Mouse (Mus musculus) adipocyte (in vitro differentiated cells): ENCODE data around the gene Lgals1.

Experiments used
- DNase-seq: peaks from one replicate; pipeline ENCODE4 v3.0.0-alpha.2; 2016; ENCODE audit warnings: low spot score

The Lgals1 gene

DNA sequence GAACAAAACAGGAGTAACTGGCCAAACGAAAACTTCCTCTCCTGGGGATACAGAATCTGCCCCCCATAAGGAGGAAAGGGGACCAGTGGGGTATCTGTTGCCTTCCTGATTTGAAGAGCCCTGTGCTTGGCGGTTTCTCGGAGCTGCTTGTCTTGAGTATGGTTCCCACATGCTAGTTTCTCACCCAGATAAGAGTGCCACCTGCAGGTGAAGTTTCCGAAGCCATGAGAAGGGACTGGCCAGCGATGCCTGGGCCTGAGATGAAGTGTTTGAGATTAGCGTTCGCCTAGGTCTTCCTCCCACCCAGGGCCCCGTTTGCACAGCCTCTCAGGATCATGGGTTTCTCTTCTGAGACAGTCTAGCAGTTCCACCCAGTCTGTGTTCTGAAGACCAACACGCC, 14.5 kb upstream of the Lgals1 start:
- no peak for DNase-seq

- peak; percentile 98 for DNase-seq
Measured at GRCm38 (mm10) chr15:78913632-78914090, 12.9 kb upstream of the Lgals1 start, which contains the start of gene Pdxp. TSS of gene Pdxp (plus strand) at chr15:78913919.

DNA sequence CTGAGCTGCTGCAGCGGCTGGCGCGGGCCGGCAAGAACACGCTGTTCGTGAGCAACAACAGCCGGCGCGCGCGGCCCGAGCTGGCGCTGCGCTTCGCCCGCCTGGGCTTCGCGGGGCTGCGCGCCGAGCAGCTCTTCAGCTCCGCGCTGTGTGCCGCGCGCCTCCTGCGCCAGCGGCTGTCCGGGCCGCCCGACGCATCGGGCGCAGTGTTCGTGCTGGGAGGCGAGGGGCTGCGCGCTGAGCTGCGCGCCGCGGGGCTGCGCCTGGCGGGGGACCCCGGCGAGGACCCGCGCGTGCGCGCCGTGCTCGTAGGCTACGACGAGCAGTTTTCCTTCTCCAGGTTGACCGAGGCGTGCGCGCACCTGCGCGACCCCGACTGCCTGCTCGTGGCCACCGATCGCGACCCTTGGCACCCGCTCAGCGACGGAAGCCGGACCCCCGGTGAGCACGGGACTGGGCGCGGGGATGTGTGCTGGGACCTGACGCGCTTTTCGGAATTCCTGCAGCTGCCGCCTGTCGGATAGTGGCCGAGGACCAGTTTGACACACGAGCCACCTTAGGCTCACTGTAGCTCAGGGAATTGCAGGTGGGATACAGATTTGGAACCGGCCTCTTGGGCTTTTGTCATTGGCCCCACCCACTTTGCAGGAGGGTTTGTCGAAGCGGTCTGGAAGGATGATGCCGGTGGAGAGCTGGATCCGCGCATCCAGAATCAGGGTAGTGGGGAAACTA, 12.3 kb upstream of the Lgals1 start:
- DNase-seq, result no peak

- no peak for DNase-seq
Measured at GRCm38 (mm10) chr15:78914823-78915659, 11.5 kb upstream of the Lgals1 start.

- peak; percentile 83 for DNase-seq
Measured at GRCm38 (mm10) chr15:78915660-78916017, 10.9 kb upstream of the Lgals1 start.

GRCm38 (mm10) chr15:78916052-78916826, 10.3 kb upstream of the Lgals1 start:
- DNase-seq, result no peak

DNA sequence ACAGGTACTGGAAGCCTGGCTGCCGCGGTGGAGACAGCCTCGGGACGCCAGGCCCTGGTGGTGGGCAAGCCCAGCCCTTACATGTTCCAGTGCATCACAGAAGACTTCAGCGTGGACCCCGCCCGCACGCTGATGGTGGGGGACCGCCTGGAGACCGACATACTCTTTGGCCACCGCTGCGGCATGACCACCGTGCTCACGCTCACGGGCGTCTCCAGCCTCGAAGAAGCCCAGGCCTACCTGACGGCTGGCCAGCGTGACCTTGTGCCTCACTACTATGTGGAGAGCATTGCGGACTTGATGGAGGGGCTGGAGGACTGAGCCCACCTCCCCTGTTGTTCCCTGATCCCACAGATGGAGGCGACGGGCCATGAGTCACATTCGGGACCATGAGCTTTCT, 8.4 kb upstream of the Lgals1 start:
- no peak for DNase-seq

DNA sequence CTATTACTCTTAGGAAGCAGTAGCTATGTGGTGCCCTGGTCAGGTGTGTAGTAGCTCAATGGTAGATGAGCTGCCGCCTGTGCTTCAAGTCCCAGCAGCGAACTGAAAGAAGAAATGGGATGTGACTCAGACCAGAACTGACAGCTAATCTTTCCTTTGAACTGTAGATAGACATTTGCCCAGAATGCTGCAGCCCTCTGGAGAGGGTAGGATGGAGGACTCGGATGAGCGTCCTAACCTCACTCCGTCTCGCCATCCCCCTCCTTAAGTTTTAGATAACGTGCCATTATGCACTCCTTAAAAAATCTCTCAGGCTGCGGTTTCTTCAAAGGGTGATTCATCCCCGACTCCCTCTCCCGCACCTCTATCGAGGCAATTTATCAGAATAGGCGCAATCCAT, 6.6 kb upstream of the Lgals1 start:
- DNase-seq, result no peak

- no peak for DNase-seq
Measured at GRCm38 (mm10) chr15:78922700-78923099, 3.8 kb upstream of the Lgals1 start.

GRCm38 (mm10) chr15:78923585-78923984, 2.9 kb upstream of the Lgals1 start:
- DNase-seq, result no peak

DNA sequence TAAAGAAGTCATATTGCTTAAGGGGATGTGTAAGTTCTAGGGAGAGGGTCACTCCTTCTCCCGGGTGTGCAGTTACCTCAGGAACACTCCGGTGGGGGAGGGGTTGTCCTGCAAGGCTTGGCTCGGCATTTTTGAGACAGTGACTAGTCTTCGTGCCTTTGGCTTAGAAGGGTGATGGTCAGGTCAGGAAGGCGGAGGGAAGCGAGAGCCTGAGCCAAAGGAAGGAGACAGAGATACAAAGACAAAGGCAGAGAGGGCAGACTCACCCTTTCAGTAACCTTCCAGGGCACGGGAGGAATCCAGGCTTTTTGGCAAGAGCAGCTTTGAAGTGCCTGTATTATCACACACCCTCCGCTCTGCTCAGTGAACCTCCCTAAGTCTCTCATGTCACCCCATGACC, 1.4 kb upstream of the Lgals1 start:
- DNase-seq, result peak; percentile 38

DNA sequence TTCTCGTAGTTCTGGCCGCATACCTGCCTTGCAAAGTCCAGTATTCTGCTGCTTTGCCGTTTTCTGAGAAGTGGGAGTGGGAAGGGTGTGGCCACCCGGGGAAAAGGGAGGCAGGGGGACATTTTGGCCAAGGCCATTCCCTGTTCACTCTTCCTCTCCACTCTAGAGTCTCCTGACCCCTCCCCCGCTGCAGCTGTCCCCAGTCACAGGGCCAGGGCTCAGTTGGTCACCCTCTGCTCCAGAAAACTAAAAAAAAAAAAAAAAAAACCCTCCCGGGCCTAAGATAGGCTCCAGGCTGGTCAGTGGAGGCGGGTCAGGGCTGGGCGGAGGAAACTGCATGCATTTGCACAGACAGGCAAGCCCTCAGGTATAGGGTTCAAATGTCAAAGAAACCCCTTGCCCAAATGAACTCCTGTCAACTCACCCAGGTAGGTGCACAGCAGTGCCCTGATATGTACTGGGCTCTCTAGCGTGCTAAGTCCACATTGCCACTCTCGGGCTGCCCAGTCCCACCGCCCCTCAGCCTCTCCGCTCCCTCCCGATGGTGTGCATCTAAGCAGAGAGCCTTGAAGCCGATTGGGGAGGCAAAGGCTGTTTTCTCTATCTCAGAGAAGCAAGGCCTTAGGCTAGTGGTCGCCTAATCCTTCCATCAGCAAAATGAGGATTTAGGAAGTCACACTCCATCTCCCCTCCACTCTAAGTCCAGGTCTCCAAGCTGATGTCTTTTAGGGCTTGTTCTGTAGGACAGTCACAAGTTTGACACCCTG, 679 bp downstream of the Lgals1 start:
- peak; percentile 86 for DNase-seq

DNA sequence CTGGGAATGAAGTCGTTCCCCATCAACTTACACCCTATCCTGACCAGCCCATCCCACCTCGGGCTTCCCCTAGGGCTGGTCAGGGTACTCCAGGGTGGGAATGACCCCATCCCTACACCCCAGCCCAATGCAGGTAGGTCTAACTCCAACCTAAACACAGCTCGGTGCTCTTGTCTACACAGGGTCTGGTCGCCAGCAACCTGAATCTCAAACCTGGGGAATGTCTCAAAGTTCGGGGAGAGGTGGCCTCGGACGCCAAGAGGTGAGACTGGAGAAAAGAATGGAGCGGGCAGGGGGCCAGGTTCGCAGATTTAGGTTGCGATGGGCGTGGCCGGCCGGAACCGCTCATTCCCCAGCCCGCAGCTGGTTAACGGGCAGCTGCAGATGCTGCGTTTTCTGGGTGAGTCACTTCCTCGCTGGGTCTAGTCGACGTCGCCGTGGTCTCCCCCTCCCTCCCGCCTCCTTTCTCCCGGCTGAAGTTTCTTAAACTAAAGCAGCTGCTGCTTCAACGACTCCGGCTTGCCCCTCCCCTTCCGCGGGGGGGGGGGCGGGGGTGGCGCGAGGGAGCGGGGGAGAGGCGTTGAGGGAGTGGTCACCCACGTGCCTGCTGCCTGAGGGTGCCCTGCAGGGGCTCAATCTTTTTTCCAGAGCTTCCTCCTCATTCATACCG, 1.4 kb downstream of the Lgals1 start:
- peak; percentile 82 for DNase-seq

GRCm38 (mm10) chr15:78928539-78928938, 2.0 kb downstream of the Lgals1 start:
- no peak for DNase-seq

DNA sequence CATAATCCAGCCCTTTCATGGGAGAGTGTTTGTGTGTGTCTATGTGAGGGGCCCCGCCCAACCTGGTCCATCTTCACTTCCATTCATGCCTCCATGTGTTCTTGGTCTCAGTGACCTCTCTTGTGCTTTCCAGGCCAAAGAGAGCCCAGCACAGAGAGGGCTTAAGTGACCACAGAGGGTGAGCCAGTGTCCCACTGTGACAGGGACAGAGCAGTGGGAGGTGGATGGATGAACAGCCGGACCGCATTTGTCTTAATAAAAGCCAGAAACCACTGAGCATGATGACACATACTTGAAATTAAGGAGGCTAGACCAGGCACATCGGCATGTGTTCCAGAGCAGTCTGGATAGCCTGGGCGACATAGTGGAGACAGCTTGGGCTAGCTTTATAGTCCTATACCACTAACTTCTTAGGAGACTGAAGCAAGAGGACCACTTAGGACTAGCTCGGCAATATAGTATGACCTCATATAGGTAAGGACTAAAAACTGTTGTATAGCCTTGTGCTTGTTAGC, 3.7 kb downstream of the Lgals1 start:
- no peak for DNase-seq

DNA sequence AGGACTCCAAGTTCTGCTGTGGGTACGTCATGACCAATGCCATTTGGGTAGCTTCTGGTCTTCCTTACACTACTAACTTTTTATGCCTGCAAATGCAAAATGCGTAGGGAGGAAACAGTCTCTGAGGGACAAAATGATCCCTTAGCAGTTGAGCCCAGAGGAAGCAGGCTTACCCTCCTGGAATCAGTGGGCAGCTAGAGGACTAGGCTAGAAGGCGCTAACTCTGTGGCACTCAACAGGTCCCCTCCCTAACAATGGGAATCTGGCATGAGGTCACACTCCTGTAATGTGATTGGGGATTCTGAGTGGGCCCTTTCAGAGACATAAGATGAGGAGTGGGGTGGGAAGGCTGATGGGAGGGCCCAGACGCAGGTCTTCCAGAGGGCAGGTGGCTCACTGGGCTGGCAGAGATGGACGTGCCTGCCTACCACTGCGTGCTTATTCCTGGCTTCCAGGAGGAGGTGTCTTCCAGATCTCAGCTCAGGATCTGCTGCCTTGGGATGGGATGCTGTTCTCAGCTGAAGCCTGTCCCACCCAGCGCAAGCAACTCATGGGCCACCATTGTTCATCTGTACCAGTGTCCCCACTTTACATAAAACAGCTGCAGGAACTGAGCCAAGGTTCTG, 4.4 kb downstream of the Lgals1 start:
- no peak for DNase-seq

GRCm38 (mm10) chr15:78931577-78931976, 5.1 kb downstream of the Lgals1 start:
- DNase-seq, result peak; percentile 66

DNA sequence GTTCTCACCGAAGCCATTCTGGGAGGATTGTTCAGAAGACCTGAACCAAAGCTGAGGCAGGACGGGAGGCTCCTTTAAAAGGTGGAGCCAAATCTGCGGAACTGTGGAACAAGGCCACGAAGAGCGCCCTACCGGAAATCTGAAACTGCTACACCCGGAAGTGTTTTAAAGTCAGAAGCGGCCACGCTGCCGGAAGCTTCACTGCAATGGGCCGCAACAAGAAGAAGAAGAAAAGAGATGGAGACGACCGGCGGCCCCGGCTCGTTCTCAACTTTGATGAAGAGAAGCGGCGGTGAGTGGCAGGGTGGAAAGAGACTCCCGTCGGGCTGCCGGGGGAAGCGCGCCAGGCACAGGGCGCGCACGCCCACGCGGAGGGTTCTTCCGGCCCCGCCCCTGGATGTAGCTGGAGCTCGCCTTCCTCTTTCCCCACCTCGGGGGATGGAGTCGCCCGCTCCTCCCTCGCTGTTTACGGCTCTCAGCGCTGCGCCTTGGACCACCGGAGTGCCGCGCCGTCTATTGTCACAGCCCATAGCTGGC, 8.3 kb downstream of the Lgals1 start, which contains the start of gene Nol12:
Gene Nol12 (plus strand): TSS at position 150 of the 537 bp plus-strand sequence.
- DNase-seq, result peak; percentile 90

DNA sequence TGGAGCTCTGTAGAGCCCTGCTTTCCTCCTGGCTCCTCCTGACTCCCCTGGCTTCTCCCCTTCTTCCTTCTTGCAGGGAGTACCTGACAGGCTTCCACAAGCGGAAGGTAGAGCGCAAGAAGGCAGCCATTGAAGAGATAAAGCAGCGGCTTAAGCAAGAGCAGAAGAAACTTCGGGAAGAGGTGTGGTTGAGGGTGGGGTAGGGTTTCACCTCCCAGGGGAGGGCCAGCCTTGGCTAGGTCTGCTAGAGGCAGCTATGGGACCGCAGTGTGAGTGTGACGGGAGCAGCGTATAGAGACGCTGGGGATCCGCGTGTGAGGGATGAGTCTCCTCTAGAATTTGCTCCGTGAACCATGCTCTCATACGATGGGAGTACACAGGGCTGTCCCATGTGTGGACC, 9.9 kb downstream of the Lgals1 start:
- DNase-seq, result no peak

DNA sequence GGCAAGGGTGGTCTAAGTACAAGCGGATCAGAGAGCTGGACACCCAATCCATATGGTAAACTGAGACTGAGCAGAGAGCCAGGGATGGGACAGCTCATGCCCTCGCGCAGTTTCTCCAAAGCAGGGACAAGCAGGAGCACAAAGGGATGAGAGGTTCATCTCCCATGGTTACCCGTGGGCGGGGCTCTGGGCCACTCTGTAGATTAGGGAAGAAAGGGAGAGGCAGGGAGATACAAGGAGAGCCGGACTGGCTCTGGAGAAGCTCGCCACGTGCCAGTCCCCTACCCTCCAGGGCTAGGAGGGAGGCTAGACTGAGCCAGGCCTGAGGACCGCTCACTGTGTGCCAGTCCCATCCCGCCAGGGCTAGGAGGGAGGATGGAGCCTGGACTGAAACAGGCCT, 10.8 kb downstream of the Lgals1 start:
- DNase-seq, result no peak
